Mouse (Mus musculus) kidney, embryonic 16.5 days (tissue): ENCODE measurements at regions not wholly inside any gene's neighbourhood (a gene's known extent, or its start where the extent isn't known, plus 50 kb on each side); places are given as distances from the start of the nearest gene placed in this dataset.

ENCODE experiments used
- ATAC-seq: fragments of 200-750 bp; cut with Nextera tagmentation; 2 replicates; pipeline ENCODE4 v1.8.0; 2017; ENCODE audit warnings: moderate TSS enrichment; ENCODE audit not compliant: low FRiP score, low TSS enrichment
- H3K27ac ChIP-seq: fragments of 300-500 bp; sonication (generic); 2 replicates; pipeline ENCODE4 v1.5.1; 2014; ENCODE audit warnings: low read length
- H3K27me3 ChIP-seq: fragments of 300-500 bp; sonication (generic); 2 replicates; pipeline ENCODE4 v1.6.1; 2014; ENCODE audit warnings: low read length, control low read depth, mixed read lengths; ENCODE audit not compliant: insufficient read depth
- H3K36me3 ChIP-seq: fragments of 300-500 bp; sonication (generic); 2 replicates; pipeline ENCODE4 v1.6.1; 2014; ENCODE audit warnings: low read length, control low read depth, mixed read lengths; ENCODE audit not compliant: insufficient read depth
- H3K4me1 ChIP-seq: fragments of 300-500 bp; sonication (generic); 2 replicates; pipeline ENCODE4 v1.6.1; 2014; ENCODE audit warnings: low read length, control low read depth, mixed read lengths; ENCODE audit not compliant: insufficient read depth
- H3K4me2 ChIP-seq: fragments of 300-500 bp; sonication (generic); replicated peaks from 2 replicates; pipeline ENCODE4 v1.6.1; 2014; ENCODE audit warnings: low read depth, low read length
- H3K4me3 ChIP-seq: fragments of 300-500 bp; sonication (generic); 2 replicates; pipeline ENCODE4 v1.5.1; 2014; ENCODE audit warnings: mild to moderate bottlenecking, low read length
- H3K9ac ChIP-seq: fragments of 300-500 bp; sonication (generic); replicated peaks from 2 replicates; pipeline ENCODE4 v1.6.1; 2014; ENCODE audit warnings: low read length
- H3K9me3 ChIP-seq: fragments of 300-500 bp; sonication (generic); 2 replicates; pipeline ENCODE4 v1.6.1; 2016; ENCODE audit warnings: low read length, control low read depth
- WGBS: fragments of 180-500 bp; shearing (Covaris S2); extraction: QIAGEN DNeasy Blood & Tissue Kit; methylation state at CpG from one replicate; pipeline ENCODE4 v1.1.7; 2014; 5-methylcytosine and 5-hydroxymethylcytosine counted together

GRCm38 (mm10) chr8:26813198-26813815 lies 163.8 kb upstream of the Zfp703 start:
- Histone ChIP-seq H3K9me3 (no peaks in the 10 kb centered on the region), H3K4me3 (no peak overlapping the region), H3K27ac (no peak overlapping the region), H3K4me2 (no peak overlapping the region), H3K9ac (no peak overlapping the region), H3K36me3 (no peaks in the 10 kb centered on the region), H3K4me1 (peaks cover 9% of the 10 kb centered on the region), H3K27me3 (peaks cover 23% of the 10 kb centered on the region; the same call in 1 of the 2 replicates)
- 68% methylated on average over 9 of the region's 9 CpGs for WGBS
- ATAC-seq = no peak

DNA sequence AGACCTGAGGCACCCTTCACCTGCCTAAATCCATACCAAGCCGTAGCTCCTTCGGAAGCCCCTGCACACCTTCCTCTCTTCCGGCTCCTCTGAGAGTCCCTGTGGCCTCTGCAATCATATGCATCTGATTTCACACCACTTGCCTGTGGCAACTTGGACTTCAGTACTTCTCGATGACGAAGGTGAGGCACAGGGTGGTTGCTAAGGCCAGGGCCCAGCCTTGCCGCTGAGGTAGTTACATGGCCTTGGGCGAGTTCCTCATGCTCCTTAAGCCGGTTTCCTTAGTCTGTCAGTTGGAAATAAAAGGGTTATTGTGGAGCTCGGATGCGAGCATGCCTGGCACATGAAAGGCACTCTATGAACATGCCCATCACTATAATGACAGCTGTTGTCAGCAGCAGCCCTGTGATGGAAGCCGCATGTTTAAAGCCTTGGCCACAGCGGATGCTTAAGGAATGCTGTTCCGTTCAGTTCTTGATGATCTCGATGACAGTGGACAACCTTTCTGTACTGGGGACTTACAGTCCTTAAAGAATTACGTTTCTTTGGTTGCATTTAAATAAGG lies 162.0 kb upstream of the Zfp703 start:
- no peak overlapping the region for H3K4me3 ChIP-seq
- WGBS = 73% methylated on average over 15 of the region's 15 CpGs
- H3K27me3 ChIP-seq = peaks cover 13% of the 10 kb centered on the region; the same call in 1 of the 2 replicates
- H3K4me2 ChIP-seq = no peak overlapping the region
- no peak for ATAC-seq
- H3K9ac ChIP-seq = no peak overlapping the region
- no peaks in the 10 kb centered on the region for H3K9me3 ChIP-seq
- H3K4me1 ChIP-seq = no peaks in the 10 kb centered on the region
- H3K36me3 ChIP-seq = no peaks in the 10 kb centered on the region
- H3K27ac ChIP-seq = no peak overlapping the region

DNA sequence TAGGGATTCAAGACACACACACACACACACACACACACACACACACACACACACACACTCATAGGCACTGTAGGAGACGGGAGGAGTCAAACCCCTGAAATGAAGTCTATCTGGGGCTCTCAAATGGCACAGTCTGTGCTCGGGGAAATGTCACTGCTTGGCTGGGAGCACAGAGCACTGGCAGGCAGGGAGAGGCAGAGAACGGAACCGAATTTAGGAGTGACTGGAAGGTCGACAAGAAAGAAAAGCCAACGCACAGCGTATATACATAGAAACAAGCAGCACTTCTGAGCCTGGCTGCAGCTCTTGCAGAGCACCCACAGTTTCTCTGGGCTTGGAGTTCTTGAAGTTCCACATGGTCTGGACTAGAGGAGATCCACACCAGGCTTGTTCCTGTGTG lies 160.1 kb upstream of the Zfp703 start:
- Histone ChIP-seq H3K27ac (no peak overlapping the region), H3K4me3 (no peak overlapping the region), H3K9me3 (no peaks in the 10 kb centered on the region), H3K4me2 (no peak overlapping the region), H3K9ac (no peak overlapping the region), H3K36me3 (no peaks in the 10 kb centered on the region), H3K4me1 (no peaks in the 10 kb centered on the region), H3K27me3 (peaks cover 6% of the 10 kb centered on the region; the same call in 1 of the 2 replicates)
- ATAC-seq = no peak
- 80% methylated on average over 7 of the region's 7 CpGs for WGBS

DNA sequence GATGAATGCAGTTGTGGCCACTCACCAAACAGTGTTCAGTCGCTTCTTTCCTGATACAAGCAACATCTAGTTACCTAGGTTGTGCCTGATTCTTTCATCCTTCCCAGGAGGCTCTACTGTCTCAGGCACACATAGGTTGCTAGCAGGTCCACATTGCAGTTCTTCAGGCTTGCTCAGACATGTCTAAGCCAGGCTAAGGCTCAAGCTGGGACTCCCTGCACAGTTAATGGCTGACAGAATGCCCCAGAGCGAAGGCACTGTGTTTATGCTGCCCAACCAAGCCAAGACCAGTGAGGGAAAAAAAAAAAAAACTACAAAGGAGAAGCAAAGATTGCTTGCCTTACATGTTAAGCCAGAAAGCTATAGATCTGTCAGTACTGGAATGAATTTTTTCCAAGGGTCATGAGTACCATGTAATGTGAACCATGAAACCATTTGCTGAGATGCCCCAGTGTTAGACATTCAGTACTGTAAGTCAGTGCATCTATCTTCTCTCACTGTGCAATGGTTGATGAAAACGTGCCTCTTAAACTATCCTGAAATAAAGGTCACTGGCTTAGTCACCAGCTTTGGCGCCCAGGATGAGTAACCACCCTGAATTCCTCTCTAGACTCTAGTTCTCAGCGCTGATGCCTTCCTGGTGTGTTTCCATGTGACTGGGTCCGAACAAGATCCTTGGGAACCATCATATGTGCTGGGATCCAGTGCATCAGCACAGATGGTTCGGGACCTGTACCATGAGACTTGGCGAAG lies 152.8 kb upstream of the Zfp703 start:
- Histone ChIP-seq H3K27ac (no peak overlapping the region), H3K9me3 (no peaks in the 10 kb centered on the region), H3K4me2 (no peak overlapping the region), H3K4me1 (peaks cover 12% of the 10 kb centered on the region), H3K36me3 (no peaks in the 10 kb centered on the region), H3K27me3 (peaks cover 18% of the 10 kb centered on the region; the same call in 1 of the 2 replicates), H3K4me3 (no peak overlapping the region), H3K9ac (no peak overlapping the region)
- 71% methylated on average over 8 of the region's 8 CpGs for WGBS
- peak; percentile 68; the same call in 1 of the 2 replicates for ATAC-seq

DNA sequence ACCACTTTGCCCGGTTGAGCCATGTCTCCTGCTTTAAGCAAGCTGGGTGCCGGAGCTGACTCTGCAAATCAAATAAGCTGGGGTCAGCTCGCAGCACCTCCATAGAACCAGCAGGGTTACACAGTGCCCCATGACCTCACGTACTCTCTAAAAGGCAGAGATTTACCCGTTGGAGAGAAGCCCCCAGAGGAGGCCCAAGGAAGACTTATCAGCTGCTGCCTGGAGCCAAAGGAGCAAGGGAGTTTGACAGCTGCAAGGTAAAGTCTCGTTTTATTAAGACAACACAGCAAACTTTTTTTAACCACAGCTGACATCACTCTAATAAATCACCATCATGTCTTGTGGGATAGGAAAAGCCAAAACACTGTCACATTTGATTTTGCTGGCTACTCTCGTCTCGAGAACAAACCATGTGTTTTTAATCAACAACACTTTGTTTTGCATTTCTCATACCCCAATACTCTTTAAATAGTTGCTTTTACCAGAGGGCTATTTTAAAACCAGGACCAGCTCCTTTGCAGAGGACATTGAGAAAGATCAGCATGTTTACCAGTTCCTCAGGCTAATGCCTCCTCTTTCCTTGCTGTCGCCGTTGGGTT lies 148.7 kb upstream of the Zfp703 start:
- H3K36me3 ChIP-seq = no peaks in the 10 kb centered on the region
- H3K27me3 ChIP-seq = peaks cover 22% of the 10 kb centered on the region; the same call in 1 of the 2 replicates
- no peak overlapping the region for H3K4me3 ChIP-seq
- H3K27ac ChIP-seq = no peak overlapping the region
- H3K9ac ChIP-seq = no peak overlapping the region
- H3K4me2 ChIP-seq = no peak overlapping the region
- 26% methylated on average over 10 of the region's 10 CpGs for WGBS
- H3K4me1 ChIP-seq = peaks cover 22% of the 10 kb centered on the region
- 0 out of 2 replicates have a peak, but pooled peaks have one; percentile 33 for ATAC-seq
- no peaks in the 10 kb centered on the region for H3K9me3 ChIP-seq

DNA sequence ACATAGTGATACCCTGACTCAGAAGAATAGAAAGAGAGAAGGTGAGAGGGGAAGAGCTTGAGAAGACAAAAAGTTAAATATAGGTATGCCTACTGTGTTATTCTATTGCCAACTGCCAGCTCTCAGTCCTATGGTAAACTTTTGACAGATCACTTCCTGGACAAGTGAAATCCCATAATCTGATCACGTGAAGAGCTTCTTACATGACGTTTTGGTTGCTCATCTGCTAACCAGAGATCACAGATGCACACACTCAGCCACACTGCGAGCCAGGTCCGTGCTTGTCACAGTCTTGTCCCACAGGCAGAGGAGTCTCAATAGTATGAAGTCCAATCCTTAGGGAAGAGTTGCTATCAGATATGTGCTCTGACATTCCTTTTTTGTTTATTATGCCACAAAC lies 147.8 kb upstream of the Zfp703 start:
- Histone ChIP-seq H3K4me1 (peaks cover 31% of the 10 kb centered on the region), H3K9ac (no peak overlapping the region), H3K36me3 (no peaks in the 10 kb centered on the region), H3K27ac (no peak overlapping the region), H3K27me3 (peaks cover 22% of the 10 kb centered on the region; the same call in 1 of the 2 replicates), H3K9me3 (no peaks in the 10 kb centered on the region), H3K4me3 (no peak overlapping the region), H3K4me2 (no peak overlapping the region)
- WGBS = 79% methylated on average over 4 of the region's 4 CpGs
- no peak for ATAC-seq

DNA sequence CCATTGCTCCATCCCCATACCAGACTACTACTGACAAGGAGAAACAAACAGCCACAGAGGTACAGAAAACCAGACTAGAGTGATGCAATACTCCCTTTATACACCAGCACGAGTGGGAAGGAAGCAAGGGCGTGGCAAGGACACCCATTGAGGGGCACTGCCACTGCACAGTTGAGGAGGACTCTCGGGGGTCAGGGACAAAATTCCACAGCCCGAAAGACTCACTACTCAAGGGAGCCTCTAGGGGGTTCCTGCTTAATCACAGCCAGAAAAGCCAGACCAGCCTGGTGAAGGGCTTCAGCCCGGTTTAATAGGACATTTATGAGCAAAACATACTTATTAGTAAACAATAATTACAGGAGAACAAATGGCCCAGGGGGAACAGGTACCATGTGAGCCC lies 146.0 kb upstream of the Zfp703 start:
- peaks cover 40% of the 10 kb centered on the region for H3K4me1 ChIP-seq
- no peak overlapping the region for H3K4me3 ChIP-seq
- no peak overlapping the region for H3K27ac ChIP-seq
- no peak overlapping the region for H3K9ac ChIP-seq
- H3K27me3 ChIP-seq = peaks cover 12% of the 10 kb centered on the region; the same call in 1 of the 2 replicates
- no peaks in the 10 kb centered on the region for H3K9me3 ChIP-seq
- H3K4me2 ChIP-seq = no peak overlapping the region
- ATAC-seq = no peak
- no peaks in the 10 kb centered on the region for H3K36me3 ChIP-seq
- 32% methylated on average over 5 of the region's 5 CpGs for WGBS

GRCm38 (mm10) chr8:26831790-26832189 lies 145.3 kb upstream of the Zfp703 start:
- H3K4me1 ChIP-seq = peaks cover 40% of the 10 kb centered on the region
- no peaks in the 10 kb centered on the region for H3K9me3 ChIP-seq
- WGBS = 72% methylated on average over 6 of the region's 6 CpGs
- H3K9ac ChIP-seq = no peak overlapping the region
- no peak overlapping the region for H3K4me3 ChIP-seq
- peaks cover 12% of the 10 kb centered on the region; the same call in 1 of the 2 replicates for H3K27me3 ChIP-seq
- no peak overlapping the region for H3K27ac ChIP-seq
- no peak overlapping the region for H3K4me2 ChIP-seq
- H3K36me3 ChIP-seq = no peaks in the 10 kb centered on the region
- ATAC-seq = no peak

- no peak for ATAC-seq
Measured at GRCm38 (mm10) chr8:26832546-26832945, 144.6 kb upstream of the Zfp703 start.

More at GRCm38 (mm10) chr8:26832546-26832945, 144.6 kb upstream of the Zfp703 start:
- no peak overlapping the region for H3K4me3 ChIP-seq
- peaks cover 6% of the 10 kb centered on the region; the same call in 1 of the 2 replicates for H3K27me3 ChIP-seq
- H3K36me3 ChIP-seq = no peaks in the 10 kb centered on the region
- H3K27ac ChIP-seq = no peak overlapping the region
- no peak overlapping the region for H3K4me2 ChIP-seq
- H3K4me1 ChIP-seq = peaks cover 40% of the 10 kb centered on the region
- H3K9ac ChIP-seq = no peak overlapping the region
- no peaks in the 10 kb centered on the region for H3K9me3 ChIP-seq
- WGBS = 55% methylated on average over 3 of the region's 3 CpGs
